Mouse (Mus musculus) yolk sac, embryonic 10.5 days (tissue): ENCODE measurements around the gene Wdr31.

Experiments used
- DNase-seq: peaks from one replicate; pipeline ENCODE4 v3.0.0-alpha.2; 2017; ENCODE audit warnings: low spot score

Wdr31 gene

DNA sequence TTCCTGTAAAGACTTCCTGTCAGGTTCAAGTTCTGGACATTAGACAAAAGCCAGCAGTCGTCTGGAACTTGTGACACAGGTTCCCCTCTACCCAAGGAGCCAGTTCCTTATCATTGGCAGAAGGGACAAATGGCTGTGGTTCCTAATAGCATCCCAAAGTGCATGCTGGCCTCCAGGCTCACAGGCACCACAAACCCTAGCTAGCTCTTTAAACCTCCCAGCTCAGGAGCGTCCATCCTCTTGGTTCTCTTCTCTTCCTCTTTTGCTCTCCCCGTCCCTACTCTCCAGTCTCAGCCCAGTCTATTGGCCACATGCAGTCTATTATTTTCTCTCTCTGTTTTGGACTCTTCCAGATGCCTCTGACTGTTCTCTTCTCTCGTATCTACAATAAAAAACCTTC lies 30.9 kb downstream of the Wdr31 start:
- DNase-seq, result no peak

DNA sequence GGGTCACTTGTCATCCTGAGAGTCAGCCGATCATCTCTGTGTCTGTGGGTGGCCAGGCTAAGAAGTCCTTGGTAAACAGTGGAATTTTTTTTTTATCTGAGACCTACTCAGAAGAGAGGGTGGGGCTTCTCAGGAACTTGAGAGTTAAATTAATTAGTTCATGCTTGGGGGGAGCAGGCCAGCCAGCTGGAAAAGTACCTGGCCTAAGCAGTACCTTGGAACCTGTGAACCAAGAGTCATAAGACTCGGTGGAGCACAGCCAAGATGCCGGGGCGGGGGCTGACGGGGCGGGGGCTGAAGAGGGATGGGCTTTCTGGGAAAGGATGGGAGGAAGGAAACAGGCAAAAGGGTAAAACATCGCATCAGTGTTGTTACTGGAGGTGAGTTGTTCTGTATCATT lies 32.8 kb downstream of the Wdr31 start:
- DNase-seq, result peak; percentile 51

DNA sequence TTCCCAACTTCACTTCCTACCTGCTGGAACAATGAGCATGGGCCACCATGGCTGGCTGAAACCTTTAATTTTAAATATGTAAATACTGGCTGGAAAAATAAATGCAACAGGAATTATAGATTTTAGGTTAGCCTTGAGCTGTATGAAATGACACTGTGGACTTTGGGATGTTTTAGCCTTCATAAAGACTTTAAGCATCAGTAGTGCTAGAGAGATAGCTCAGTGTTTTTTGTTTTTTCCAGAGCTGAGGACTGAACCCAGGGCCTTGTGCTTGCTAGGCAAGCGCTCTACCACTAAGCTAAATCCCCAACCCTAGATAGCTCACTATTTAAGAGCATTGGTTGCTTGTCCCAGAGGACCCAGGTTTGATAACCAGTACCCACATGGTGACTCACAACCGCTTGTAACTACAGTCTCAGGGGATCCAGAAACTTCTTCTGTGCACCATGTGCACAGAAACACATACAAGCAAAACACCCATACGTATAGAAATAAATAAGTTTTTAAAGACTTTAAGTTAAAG lies 33.4 kb downstream of the Wdr31 start:
- DNase-seq, result no peak

DNA sequence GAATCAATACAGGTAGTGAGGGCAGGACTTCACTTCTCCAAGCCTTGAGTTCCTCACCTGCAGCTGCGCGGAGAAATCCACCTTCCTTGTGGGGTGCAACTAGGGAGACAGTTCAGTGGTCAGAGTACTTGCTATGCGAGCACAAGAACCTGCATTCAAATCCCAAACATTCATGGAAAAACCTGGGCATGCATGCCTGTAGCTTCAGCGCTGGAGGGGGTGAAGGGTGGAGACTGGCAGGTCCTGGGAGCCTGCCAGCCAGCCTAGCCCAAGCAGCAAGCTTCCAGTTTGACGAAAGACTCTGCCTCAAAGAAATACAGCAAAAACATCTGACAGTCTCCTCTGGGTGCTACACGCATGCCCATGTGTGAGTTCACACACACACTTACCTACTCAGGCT lies 35.6 kb downstream of the Wdr31 start, which contains the start of gene Rnf183:
Gene Rnf183, minus strand, starts transcription at position 172 of the 400 bp plus-strand sequence.
- DNase-seq, result no peak

DNA sequence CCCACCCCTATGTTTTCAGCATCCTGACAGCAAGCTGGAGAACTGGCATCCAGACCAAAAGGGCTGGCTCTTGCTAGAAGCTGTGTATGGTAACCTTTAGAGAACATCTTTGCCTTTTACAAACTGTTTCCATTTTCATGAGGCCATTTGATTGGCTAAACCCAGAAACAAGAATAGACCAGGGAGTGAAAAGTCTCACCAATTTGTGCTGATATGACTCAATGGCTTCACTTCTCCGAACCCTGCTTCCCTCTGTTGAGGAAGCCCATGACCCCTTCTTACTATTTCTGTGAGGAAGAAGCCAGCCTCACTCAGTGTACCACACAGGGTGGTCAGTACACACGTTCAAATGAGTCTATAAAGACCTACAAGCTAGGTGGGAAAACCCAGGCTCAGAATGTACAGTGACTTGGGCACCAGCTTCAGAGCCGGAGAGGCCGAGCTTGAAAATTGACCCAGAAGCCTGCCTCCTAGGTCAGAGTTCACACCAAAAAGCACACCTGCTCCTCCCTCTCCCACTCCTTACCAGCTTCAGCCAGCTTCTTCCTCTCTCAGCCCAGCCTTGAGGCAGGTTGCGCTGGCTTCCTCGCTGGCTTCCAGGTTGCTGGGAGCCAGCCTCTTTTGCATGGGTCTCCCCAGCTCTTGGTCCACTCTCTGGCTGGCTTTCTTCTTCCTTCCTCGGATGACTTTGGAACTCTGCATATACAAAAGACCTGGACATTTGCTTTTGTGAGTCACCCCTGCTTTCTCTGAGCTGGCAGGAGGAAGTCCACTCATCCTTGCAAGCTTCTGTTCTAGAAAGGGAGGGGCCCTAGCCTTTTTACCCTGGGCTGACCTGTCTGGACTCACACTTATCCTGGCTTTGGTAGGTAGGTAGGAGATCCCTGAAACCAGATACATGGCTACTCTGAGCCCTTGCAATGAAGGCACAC lies 36.5 kb downstream of the Wdr31 start:
- peak; percentile 61 for DNase-seq

DNA sequence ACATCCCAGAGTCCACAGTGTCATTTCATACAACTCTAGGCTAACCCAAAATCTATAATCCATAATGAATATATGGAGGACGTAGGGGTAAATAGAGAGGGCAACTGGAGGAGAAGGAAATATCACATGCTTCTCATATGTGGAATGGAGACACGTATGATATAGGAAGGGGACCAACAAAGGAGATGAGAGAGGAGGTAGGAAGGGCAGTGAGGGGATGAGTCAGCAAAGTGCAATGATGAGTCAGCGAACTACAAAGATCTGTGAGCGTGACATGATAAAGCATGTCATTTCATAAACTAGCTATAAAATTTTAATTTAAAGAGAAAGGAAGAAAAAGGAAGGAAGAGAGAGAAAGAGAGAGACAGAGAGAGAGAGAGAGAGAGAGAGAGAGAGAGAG lies 39.2 kb downstream of the Wdr31 start:
- DNase-seq, result no peak

DNA sequence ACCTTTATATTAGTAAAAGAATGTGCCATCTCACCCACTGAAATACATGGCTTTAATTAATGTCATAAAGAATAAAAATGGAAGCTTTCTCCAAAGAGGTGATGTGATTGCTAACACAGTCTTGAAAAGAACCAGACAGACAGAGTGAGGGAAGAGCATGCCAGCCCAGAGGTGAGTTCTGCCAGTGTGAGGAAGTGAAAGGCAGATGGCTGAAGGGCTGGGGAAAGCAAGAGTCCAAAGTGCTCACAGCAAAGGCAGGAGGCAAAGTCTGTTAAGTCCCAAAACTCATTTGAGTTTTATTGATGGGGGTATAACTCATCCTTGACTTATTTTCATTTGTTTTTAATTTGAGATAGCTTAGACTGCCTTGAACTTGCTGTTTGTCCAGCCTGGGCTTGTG lies 40.0 kb downstream of the Wdr31 start:
- DNase-seq, result no peak

DNA sequence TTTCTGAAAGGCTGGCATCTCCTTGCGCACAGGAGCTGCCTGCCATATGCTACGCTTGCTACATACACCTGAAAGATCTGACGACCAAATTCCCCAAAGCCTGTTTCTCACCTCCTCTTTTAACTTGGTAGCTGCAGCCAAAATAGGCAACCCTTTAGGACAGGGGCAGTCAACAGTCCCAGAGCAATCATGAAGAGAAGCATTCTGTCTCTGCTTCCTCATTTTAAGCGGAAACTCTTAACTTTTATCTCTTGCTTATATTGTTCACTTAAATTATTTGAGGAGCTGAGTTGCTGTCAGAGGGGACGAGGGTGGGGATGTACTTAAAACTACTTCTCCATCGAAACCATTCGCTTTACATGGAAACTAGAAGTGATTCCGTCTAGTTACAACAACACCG lies 41.1 kb downstream of the Wdr31 start:
- DNase-seq, result no peak

DNA sequence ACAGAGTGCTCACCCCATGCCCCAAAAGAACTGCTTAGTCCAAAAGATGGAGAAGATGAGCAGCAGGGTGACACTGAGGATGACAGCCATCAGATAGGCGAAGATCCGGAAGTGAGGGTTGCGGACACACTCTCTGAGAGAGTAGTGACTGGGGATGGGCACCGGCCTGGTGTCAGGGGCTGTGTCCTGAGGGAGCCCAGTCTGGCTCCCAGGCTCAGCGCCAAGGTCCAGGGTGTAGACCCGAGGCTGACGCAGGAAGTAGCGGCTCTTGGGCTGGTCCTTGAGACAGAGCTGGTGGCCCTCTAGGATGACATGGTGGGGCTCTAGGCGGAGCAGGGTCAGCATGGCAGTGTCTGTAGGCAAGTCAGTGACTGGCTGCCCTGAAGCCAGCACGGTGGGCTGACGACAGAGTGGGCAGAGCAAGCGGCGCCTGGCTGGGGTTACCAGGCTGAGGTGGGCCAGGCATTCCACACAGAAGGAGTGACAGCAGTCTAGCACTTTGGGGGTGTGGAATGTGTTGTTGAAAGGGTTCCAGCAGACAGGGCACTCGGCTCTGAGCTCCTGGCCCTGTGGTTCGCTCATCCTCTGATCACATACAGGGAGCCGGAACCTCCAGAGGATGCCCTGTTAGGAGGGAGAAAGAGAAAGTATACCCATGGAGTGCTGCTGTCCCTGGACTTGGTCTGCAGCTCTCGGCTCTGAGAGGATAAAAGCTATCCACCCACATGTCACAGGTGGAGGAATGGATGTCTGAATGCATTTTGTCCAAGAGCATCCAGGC lies 42.5 kb downstream of the Wdr31 start:
- DNase-seq, result no peak

DNA sequence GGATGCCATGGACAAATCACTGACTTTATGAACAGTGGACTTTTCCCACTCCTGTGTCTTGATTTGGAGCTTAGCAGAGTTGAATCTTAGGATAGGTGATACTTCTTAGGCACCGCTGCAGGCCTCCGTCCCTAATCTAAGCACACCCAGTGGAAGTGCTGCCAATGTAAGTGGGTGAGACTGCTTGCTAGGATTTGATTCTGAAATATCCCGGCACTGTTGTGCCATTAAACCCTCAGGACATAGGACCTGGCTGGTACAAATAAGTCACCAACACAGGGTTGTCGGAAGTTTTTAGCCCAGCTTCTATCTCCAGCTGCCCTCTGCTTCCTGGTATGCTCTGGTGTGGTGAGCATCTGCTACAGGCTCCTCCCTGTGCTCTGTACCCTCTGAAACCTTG lies 44.8 kb downstream of the Wdr31 start:
- DNase-seq, result no peak

DNA sequence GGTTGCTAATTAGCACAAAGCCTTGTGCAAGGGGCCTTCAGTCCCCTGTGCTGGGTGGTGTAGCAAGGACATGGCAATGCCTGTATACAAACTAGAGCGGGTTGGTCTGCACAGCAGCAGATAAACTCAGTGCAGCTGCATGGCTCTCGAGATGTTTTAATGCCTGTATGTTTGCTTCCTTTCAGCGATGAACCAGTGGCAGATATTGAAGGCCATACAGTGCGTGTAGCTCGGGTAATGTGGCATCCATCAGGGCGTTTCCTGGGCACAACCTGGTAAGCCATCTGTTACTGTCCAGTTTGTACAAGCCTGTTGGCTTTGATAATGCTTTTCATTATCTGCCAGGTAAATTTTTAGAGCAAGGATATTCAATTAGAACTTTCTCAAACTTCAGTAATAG lies 51.6 kb downstream of the Wdr31 start:
- DNase-seq, result no peak

DNA sequence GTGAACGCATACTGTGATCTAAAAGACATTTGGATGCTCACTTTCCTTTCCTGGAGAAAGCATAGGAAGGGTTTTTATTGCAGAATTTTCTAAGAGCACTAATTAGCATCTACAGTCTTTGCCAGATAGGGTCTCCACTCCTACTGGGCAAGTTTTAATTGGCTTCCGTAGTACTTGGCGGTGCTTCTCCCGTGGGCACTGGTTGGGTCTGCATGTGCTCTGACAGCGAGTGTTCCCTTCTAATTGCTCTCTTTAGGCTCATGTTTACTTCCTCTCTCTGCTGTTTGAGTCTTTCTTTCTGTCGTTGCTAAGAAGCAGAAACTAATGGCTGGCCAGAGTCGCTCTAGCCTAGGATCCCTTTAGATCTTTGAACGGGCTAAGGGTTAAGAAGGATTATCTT lies 52.2 kb downstream of the Wdr31 start:
- DNase-seq, result no peak

DNA sequence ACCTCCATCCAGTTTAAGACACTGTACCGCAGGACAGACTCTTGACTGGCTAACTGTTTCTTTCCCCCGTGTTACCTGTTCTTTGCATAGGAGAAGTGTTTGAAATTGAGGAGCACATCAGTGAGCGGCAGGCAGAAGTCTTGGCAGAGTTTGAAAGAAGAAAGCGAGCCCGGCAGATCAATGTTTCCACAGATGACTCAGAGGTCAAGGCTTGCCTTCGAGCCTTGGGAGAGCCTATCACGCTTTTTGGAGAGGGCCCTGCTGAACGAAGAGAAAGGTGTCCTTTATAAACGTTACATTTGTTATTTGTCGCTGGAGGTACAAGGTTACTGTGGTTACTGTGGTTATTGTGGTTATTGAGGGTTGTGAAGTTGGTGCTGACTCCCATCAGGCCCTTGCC lies 59.1 kb downstream of the Wdr31 start:
- DNase-seq, result no peak

DNA sequence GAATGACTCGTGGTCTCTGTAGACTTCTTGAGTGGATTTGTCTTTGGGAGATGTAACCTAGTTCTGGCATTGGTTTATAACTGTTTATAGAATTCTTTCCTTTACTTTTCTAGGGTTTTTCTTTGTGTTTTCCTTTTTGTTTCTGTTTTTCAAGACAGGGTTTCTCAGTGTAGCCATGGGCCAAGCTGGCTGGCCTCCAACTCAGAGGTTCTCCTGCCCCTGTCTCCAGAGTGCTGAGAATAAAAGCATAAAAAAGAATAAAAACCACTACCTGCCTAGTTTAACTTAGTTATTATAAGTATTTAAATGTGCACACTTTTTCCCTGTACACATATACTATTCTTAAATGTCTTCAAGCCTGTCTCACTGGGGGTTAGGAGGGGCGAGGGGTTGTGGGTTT lies 60.4 kb downstream of the Wdr31 start:
- no peak for DNase-seq

DNA sequence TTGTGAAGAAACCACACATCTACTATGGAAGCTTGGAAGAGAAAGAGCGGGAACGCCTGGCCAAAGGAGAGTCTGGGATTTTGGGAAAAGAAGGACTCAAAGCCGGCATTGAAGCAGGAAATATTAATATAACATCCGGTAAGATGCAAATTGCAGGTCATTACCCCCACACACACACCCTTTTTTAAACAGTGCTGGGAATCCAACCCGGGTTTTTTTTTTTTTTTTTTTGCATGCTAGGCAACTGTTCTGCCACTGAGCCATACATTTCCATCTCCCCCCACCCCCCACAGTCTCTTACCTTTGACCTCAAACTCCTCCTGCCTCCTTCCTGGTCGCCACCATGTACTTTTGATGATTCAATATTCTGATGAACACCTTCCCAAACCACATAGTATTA lies 61.1 kb downstream of the Wdr31 start:
- no peak for DNase-seq

DNA sequence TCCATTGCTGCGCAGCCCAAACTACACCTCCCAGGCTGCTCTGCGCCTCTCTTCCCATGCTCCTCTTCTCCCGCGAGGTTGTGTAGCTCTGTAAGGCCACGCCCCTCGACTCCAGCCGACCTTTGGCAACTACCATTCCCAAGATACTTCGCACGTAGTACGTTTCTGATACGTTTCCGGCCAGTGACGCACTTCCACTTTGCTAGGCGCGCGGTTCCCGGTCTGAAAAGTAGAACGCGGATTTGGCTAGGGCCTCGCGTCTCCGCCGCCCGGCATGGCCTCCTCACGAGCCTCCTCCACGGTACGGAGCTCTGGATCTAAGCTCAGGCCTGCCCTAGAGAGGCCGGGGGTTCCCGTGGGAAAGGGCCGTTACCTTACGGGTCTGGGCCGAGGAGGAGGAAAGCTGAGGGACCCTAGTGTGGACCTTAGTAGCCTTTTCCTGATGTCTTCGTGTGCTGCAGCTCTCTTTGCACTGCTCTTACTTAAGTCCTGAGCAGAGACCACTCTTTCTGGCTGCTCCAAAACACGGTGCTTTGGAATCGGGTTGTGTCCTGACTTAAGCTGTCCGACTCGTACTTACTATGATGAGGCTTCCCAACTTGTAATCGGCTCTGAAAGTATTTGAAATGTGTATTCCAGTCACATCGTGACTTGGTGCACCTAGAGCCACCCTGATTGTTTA lies 62.0 kb downstream of the Wdr31 start, which contains the start of the genes Cdc26 and Prpf4:
Gene Cdc26, minus strand, starts transcription at position 42 of the 682 bp plus-strand sequence.
Gene Prpf4, plus strand, starts transcription at position 197 of the 682 bp plus-strand sequence.
- peak; percentile 98 for DNase-seq

DNA sequence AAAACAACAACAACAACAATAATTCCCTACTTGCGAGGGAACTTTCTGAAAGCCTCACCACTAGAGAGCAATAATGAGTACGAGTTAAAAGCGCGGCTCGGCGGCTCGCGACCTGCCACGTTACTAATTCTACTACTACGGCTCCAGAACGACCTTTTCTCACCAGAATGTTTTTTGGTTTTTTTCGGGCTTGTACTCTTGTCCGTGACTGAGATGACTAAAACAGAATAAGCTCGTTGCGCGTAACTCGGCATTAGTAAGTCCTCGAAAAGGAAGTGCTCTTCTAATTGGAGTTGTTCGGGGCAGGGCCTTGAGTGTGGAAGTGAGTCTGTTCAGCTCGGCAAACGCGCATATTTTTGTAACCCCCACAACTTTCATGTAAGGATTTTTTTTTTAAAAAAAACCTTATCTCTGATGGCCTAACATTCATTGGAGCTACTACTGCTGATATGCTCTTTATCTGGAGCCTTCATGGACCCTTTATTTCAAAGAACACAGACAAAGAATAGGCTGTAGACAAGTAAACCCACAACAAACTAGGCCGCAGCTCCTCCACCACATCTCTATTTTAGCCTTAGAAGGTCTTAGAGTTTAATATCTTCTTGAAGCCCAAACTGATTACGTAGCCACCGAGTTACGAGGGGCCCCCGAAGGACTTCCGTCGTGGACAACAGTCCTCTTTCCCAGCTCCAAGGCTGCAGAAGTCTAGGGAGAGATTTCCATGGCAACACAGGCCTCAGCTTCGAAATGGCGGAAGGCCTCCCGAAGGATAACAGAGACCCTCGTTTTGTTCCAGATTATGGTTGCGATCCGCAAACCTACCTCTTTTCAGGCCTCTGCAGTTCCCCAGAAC lies 62.7 kb downstream of the Wdr31 start:
- DNase-seq, result peak; percentile 79

DNA sequence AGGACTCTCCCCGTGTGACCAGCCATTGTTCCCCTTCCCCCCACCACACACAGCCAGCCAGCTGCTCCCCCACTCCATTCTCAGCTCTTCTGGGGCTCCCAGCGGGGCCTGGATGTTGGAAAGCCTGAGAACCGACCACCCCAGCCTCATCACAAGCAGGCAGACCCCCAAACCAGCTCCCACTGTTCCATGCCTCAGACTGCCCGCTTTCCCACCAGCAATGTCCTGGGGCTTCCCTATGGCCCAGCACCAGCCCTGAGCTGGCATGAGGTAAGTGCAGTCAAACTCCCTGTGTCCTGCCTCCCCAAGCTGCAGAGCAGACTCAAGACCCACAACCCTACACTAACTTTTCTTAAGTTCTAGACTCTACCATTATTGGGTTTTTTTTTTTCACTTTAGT lies 64.6 kb downstream of the Wdr31 start:
- no peak for DNase-seq

DNA sequence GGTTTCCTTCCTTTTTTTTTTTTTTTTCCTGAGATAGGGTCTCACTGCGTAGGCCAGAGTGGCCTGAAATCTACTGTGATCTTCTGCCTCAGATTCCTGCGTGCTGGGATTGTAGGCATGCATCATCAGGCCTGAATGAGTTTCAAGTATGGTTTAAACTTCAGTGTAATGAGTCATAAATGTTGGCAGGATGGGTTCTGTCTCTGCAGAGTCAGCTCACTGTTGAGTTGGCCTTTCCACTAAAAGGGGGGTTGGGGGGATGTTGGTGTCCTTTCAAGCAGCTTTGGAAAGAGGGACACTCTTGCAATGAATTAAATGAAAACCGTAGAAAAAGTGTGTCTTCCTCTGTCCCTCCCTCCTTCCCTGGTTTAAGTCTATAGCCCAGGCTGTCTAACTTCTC lies 71.7 kb downstream of the Wdr31 start:
- DNase-seq, result no peak
